Mouse (Mus musculus): ENCODE measurements around the gene Il17a. TPM values are rescaled to one million over a fixed set of nuclear protein-coding genes. Genes with fewer than 3 reads are reported as not detected.
"Not testable (repeated sequence)": the region's sequence is repeated elsewhere in the genome, so short reads cannot be mapped to it uniquely, and the experiment has no call there.

Gene Il17a
- polyA plus RNA-seq, 1 experiment from 2014 or later, result not detected

DNA sequence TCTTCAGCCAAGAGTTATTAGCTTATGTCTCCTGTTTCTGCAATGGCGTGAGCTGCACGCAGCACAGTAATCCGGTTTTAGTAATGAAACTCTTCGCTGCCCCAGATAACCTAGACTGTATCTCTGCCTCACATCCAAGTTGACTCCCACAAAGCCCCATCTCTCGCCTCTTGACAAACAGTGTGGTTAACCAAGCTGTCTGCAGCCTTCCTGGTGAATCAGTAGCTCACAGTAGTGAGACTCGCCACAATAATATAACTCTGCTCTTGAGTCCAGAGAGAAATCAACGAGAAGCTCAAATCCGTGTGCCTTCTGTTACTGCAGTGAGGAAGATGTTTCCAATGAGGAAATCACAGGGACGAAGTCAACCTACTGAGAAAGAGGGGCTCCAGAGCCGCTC is 23.7 kb downstream of the Il17a start:
- Histone ChIP-seq H3K4me2 (ENCODE audit: low read depth, low read length) (no peak overlapping the region), H3K36me3 (replicated peaks; ENCODE audit: insufficient read depth, low read length) (no peaks in the 10 kb centered on the region), H3K27me3 (ENCODE audit: insufficient read depth, low read length) (no peaks in the 10 kb centered on the region), H3K27ac (ENCODE audit: low read depth) (no peak overlapping the region), H3K4me1 (ENCODE audit: insufficient read depth) (no peaks in the 10 kb centered on the region), H3K9ac (replicated peaks) (no peak overlapping the region), H3K4me3 (ENCODE audit: low read depth, low read length) (no peak overlapping the region), H3K9me3 (ENCODE audit: low read length) (no peaks in the 10 kb centered on the region)
- WGBS (ENCODE audit: insufficient replicate concordance), result 51% methylated on average over 10 of the region's 10 CpGs
- DNase-seq (no peak), ATAC-seq (no peak)
- TF ChIP-seq EP300 (IDR thresholded peaks at IDR 0.05; ENCODE audit: low read depth) (no peak), CTCF (IDR thresholded peaks at IDR 0.05; ENCODE audit: low read depth) (no peak)

DNA sequence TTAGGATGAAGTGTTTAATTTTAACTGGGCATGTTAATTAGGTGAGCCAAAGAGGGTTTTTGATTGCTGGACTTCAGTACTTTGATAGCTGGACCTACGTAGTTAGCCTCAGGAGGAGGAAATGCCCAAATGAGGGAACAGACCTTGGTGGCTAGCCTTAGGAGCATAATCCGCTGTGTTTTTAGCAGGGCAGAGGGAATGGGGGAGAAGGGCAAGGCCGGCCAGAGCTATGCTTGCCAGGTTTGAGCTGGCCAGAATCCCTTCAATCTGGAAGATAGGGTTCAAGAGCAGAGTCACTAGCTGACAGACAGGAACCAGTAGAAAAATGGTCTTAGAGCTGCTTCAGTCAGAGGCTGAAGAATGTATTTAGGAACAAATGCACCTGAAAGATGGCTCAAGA is 26.9 kb downstream of the Il17a start:
- TF ChIP-seq CTCF (IDR thresholded peaks at IDR 0.05; ENCODE audit: low read depth), result no peak
- TF ChIP-seq EP300 (IDR thresholded peaks at IDR 0.05; ENCODE audit: low read depth), result no peak
- Histone ChIP-seq H3K9me3 (ENCODE audit: low read length) (no peaks in the 10 kb centered on the region), H3K27me3 (ENCODE audit: insufficient read depth, low read length) (no peaks in the 10 kb centered on the region), H3K4me3 (ENCODE audit: low read depth, low read length) (no peak overlapping the region), H3K27ac (ENCODE audit: low read depth) (no peak overlapping the region), H3K4me1 (ENCODE audit: insufficient read depth) (no peaks in the 10 kb centered on the region), H3K9ac (replicated peaks) (no peak overlapping the region), H3K36me3 (replicated peaks; ENCODE audit: insufficient read depth, low read length) (no peaks in the 10 kb centered on the region), H3K4me2 (ENCODE audit: low read depth, low read length) (no peak overlapping the region)
- DNase-seq, result no peak
- ATAC-seq, result no peak
- 77% methylated on average over 3 of the region's 3 CpGs for WGBS (ENCODE audit: insufficient replicate concordance)

DNA sequence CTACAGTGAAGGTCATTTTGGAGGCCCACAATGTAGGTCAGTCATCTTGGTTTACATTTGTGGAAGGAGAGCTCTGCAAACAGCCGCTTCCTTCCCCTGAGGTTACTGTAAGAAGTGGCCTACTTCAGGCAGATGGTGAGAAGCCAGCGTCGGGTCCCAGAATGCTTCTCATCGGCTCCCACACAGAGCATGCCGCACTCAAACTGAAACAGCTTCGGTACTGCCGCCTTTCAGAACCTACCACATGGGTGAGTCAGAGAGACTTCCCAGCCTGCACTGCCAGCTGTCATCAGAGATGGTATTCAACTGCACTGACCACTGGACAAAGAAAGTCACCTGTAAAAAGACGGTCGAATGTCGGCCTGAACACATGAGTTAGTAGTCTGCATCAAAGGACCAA is 29.1 kb downstream of the Il17a start:
- Histone ChIP-seq H3K4me1 (ENCODE audit: insufficient read depth) (no peaks in the 10 kb centered on the region), H3K27me3 (ENCODE audit: insufficient read depth, low read length) (no peaks in the 10 kb centered on the region), H3K4me3 (ENCODE audit: low read depth, low read length) (no peak overlapping the region), H3K9ac (replicated peaks) (no peak overlapping the region), H3K36me3 (replicated peaks; ENCODE audit: insufficient read depth, low read length) (no peaks in the 10 kb centered on the region), H3K9me3 (ENCODE audit: low read length) (no peaks in the 10 kb centered on the region), H3K27ac (ENCODE audit: low read depth) (no peak overlapping the region), H3K4me2 (ENCODE audit: low read depth, low read length) (no peak overlapping the region)
- WGBS (ENCODE audit: insufficient replicate concordance), result 71% methylated on average over 10 of the region's 10 CpGs
- ATAC-seq (no peak), DNase-seq (no peak)
- TF ChIP-seq CTCF (IDR thresholded peaks at IDR 0.05; ENCODE audit: low read depth) (no peak), EP300 (IDR thresholded peaks at IDR 0.05; ENCODE audit: low read depth) (no peak)

GRCm38 (mm10) chr1:20760331-20760730 is 29.6 kb downstream of the Il17a start:
- Histone ChIP-seq H3K4me3 (ENCODE audit: low read depth, low read length) (no peak overlapping the region), H3K36me3 (replicated peaks; ENCODE audit: insufficient read depth, low read length) (no peaks in the 10 kb centered on the region), H3K4me1 (ENCODE audit: insufficient read depth) (no peaks in the 10 kb centered on the region), H3K9ac (replicated peaks) (no peak overlapping the region), H3K27me3 (ENCODE audit: insufficient read depth, low read length) (no peaks in the 10 kb centered on the region), H3K27ac (ENCODE audit: low read depth) (no peak overlapping the region), H3K9me3 (ENCODE audit: low read length) (no peaks in the 10 kb centered on the region), H3K4me2 (ENCODE audit: low read depth, low read length) (no peak overlapping the region)
- no peak for ATAC-seq
- TF ChIP-seq CTCF (IDR thresholded peaks at IDR 0.05; ENCODE audit: low read depth) (no peak), EP300 (IDR thresholded peaks at IDR 0.05; ENCODE audit: low read depth) (no peak)
- no peak for DNase-seq
- 56% methylated on average over 5 of the region's 5 CpGs for WGBS (ENCODE audit: insufficient replicate concordance)

- TF ChIP-seq EP300 (IDR thresholded peaks at IDR 0.05; ENCODE audit: low read depth) (no peak), CTCF (IDR thresholded peaks at IDR 0.05; ENCODE audit: low read depth) (no peak)
- no peaks in the 10 kb centered on the region for H3K36me3 ChIP-seq (replicated peaks; ENCODE audit: insufficient read depth, low read length)
- DNase-seq, result no peak
- H3K4me2 ChIP-seq (ENCODE audit: low read depth, low read length), result no peak overlapping the region
- no peaks in the 10 kb centered on the region for H3K27me3 ChIP-seq (ENCODE audit: insufficient read depth, low read length)
- H3K9ac ChIP-seq (replicated peaks), result no peak overlapping the region
- H3K4me1 ChIP-seq (ENCODE audit: insufficient read depth), result no peaks in the 10 kb centered on the region
- no peaks in the 10 kb centered on the region for H3K9me3 ChIP-seq (ENCODE audit: low read length)
- WGBS (ENCODE audit: insufficient replicate concordance), result 73% methylated on average over 4 of the region's 4 CpGs
- H3K27ac ChIP-seq (ENCODE audit: low read depth), result no peak overlapping the region
- no peak for ATAC-seq
- H3K4me3 ChIP-seq (ENCODE audit: low read depth, low read length), result no peak overlapping the region
Measured at GRCm38 (mm10) chr1:20761411-20761810, 30.7 kb downstream of the Il17a start.

GRCm38 (mm10) chr1:20766526-20766925 is 35.8 kb downstream of the Il17a start:
- Histone ChIP-seq H3K9ac (replicated peaks) (no peak overlapping the region), H3K4me2 (ENCODE audit: low read depth, low read length) (no peak overlapping the region), H3K27ac (ENCODE audit: low read depth) (no peak overlapping the region), H3K9me3 (ENCODE audit: low read length) (no peaks in the 10 kb centered on the region), H3K36me3 (replicated peaks; ENCODE audit: insufficient read depth, low read length) (no peaks in the 10 kb centered on the region), H3K4me1 (ENCODE audit: insufficient read depth) (no peaks in the 10 kb centered on the region), H3K4me3 (ENCODE audit: low read depth, low read length) (no peak overlapping the region), H3K27me3 (ENCODE audit: insufficient read depth, low read length) (no peaks in the 10 kb centered on the region)
- no peak for DNase-seq
- TF ChIP-seq CTCF (IDR thresholded peaks at IDR 0.05; ENCODE audit: low read depth) (no peak), EP300 (IDR thresholded peaks at IDR 0.05; ENCODE audit: low read depth) (no peak)
- no peak for ATAC-seq
- WGBS (ENCODE audit: insufficient replicate concordance), result 62% methylated on average over 6 of the region's 6 CpGs

DNA sequence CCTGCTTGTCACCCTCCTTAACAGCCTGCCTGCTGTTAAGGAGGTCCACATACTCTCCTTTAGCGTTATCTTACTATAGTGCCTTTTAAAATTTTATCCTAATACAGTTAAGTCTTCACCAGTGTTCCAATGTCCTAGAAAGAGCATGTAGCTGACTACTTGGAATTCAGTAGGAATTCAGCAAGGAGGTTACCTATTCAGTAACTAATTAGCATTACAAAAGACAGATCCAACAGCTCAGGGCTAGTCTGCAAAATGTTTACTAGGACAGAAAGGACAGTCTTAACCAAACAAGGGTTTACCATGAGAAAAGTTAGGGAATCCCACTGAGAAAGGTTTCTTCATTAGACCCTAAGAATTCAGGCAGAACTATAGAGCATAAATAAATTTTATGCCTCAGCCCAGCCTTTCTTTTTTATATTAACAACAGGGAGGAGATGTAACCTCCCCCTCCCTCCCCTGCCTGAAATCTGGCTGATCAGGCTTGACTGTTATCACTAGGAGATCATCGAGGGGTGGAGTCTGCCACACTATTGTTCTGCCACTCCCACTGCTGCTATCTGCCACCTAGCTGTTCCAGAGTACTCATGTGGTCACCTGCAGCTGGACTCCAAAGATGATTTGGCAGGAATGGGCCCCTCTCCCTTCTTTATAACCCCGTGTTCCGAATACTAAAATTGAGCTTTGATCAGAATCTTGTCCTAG is 43.5 kb downstream of the Il17a start:
- not testable (repeated sequence) for H3K27ac ChIP-seq (ENCODE audit: low read depth); H3K4me1 ChIP-seq (ENCODE audit: insufficient read depth); H3K9me3 ChIP-seq (ENCODE audit: low read length); H3K36me3 ChIP-seq (replicated peaks; ENCODE audit: insufficient read depth, low read length); H3K27me3 ChIP-seq (ENCODE audit: insufficient read depth, low read length); DNase-seq; H3K9ac ChIP-seq (replicated peaks); H3K4me2 ChIP-seq (ENCODE audit: low read depth, low read length); ATAC-seq; H3K4me3 ChIP-seq (ENCODE audit: low read depth, low read length)
- WGBS (ENCODE audit: insufficient replicate concordance), result 75% methylated on average over 4 of the region's 4 CpGs
